Mouse (Mus musculus): ENCODE data around the gene Nupl2. TPM values are rescaled to one million over a fixed set of nuclear protein-coding genes. Genes with fewer than 3 reads are reported as not detected.

Gene Nupl2
- total and polyA plus RNA-seq, 2 experiments from 2014 or later: 8.9 to 11.0 TPM

DNA sequence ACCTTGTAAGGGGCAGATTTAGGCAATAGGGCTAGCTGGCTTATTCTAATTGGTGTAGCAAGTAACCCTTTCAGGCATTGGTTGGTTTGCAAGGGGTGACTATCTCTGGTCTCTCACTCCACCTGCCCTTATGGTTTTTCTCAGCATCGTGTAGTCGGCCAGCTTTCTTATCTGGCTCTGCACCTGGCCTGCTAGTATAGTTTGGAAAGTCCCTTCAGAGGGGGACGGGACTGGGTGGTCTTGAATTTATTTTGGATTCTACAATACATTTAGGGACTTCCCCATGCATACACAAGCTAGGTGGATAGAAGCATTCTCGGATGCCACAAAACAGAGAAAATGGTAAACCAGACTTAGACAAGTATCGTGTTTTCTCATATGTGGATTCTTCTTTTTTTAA is 17.8 kb upstream of the Nupl2 start:
- Histone ChIP-seq H3K4me2 (ENCODE audit: low read depth) (no peak overlapping the region), H3K4me1 (ENCODE audit: insufficient read depth) (no peaks in the 10 kb centered on the region), H3K36me3 (ENCODE audit: insufficient read depth) (peaks cover 72% of the 10 kb centered on the region), H3K9me3 (ENCODE audit: low read length) (no peaks in the 10 kb centered on the region), H3K9ac (no peak overlapping the region), H3K27me3 (ENCODE audit: insufficient read depth, low read length) (no peaks in the 10 kb centered on the region), H3K27ac (ENCODE audit: low read depth, low read length) (no peak overlapping the region), H3K4me3 (ENCODE audit: low read depth, low read length) (no peak overlapping the region)
- no peak for ATAC-seq
- no peak for DNase-seq
- TF ChIP-seq CTCF (IDR thresholded peaks at IDR 0.05; ENCODE audit: low read depth): no peak
- WGBS: 95% methylated on average over 5 of the region's 5 CpGs

DNA sequence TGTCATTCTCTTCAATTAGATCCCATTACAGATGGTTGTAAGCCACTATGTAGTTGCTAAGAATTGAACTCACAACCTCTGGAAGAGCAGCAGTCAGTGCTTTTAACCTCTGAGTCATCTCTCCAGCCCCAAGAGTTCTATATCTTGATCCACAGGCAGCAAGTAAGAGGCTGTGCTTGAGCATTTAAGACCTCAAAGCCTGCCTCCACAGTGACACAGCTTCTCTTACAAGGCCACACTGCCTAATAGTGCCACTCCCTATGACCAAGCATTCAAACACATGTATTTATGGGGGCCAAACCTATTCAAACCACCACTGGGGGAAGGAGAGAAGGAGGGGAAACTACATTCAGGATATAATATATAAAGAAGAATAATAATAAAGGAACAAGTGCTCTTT is 12.6 kb upstream of the Nupl2 start:
- Histone ChIP-seq H3K9ac (no peak overlapping the region), H3K4me2 (ENCODE audit: low read depth) (no peak overlapping the region), H3K4me3 (ENCODE audit: low read depth, low read length) (no peak overlapping the region), H3K36me3 (ENCODE audit: insufficient read depth) (peaks cover 54% of the 10 kb centered on the region), H3K27me3 (ENCODE audit: insufficient read depth, low read length) (no peaks in the 10 kb centered on the region), H3K9me3 (ENCODE audit: low read length) (no peaks in the 10 kb centered on the region), H3K27ac (ENCODE audit: low read depth, low read length) (no peak overlapping the region), H3K4me1 (ENCODE audit: insufficient read depth) (no peaks in the 10 kb centered on the region)
- DNase-seq: no peak
- no peak for ATAC-seq
- TF ChIP-seq CTCF (IDR thresholded peaks at IDR 0.05; ENCODE audit: low read depth): no peak

DNA sequence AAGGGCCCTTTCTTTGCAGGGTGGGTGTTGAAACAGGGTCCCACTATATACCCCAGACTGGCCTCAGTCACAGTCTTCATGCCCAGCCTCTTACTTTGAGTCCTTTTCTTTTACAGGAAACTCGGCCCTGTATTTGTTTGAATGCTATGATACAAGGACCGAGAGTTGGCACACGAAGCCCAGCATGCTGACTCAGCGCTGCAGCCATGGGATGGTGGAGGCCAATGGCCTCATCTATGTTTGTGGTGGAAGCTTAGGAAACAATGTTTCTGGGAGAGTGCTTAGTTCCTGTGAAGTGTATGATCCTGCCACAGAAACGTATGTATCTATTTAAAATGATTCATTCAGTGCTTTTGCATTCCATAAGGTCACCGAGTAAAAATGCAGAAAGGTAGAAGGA is 8.0 kb upstream of the Nupl2 start:
- no peaks in the 10 kb centered on the region for H3K27me3 ChIP-seq (ENCODE audit: insufficient read depth, low read length)
- no peak overlapping the region for H3K27ac ChIP-seq (ENCODE audit: low read depth, low read length)
- H3K9ac ChIP-seq: no peak overlapping the region
- ATAC-seq (no peak), DNase-seq (no peak)
- 93% methylated on average over 6 of the region's 6 CpGs for WGBS
- TF ChIP-seq CTCF (IDR thresholded peaks at IDR 0.05; ENCODE audit: low read depth): no peak
- H3K4me1 ChIP-seq (ENCODE audit: insufficient read depth): no peaks in the 10 kb centered on the region
- H3K4me2 ChIP-seq (ENCODE audit: low read depth): no peak overlapping the region
- no peak overlapping the region for H3K4me3 ChIP-seq (ENCODE audit: low read depth, low read length)
- H3K9me3 ChIP-seq (ENCODE audit: low read length): no peaks in the 10 kb centered on the region
- H3K36me3 ChIP-seq (ENCODE audit: insufficient read depth): peaks cover 41% of the 10 kb centered on the region

DNA sequence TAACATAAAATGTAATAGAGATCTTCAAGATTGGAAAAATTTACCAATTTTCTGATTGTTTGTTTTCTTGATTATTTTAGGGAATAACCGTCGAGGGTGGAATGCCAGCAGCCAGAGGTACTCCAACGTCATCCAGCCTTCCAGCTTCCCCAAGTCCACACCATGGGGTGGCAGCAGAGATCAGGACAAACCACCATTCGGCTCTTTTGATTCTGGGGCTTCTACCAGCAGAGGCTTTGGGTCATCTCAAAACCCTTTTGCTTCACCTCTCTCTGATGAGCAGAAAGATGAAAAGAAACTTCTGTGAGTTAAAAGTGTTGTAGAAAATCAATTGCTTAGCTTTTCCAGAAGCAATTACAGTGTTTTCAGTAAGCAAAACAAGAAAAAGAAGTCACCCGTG is 2.5 kb downstream of the Nupl2 start:
- peak; percentile 60 for TF ChIP-seq CTCF (IDR thresholded peaks at IDR 0.05; ENCODE audit: low read depth)
- H3K4me2 ChIP-seq (ENCODE audit: low read depth): no peak overlapping the region
- no peak for ATAC-seq
- H3K9me3 ChIP-seq (ENCODE audit: low read length): no peaks in the 10 kb centered on the region
- peaks cover 14% of the 10 kb centered on the region for H3K36me3 ChIP-seq (ENCODE audit: insufficient read depth)
- H3K4me1 ChIP-seq (ENCODE audit: insufficient read depth): no peaks in the 10 kb centered on the region; the same call in 1 of the 2 replicates
- 53% methylated on average over 5 of the region's 5 CpGs for WGBS
- DNase-seq: peak; percentile 36
- H3K4me3 ChIP-seq (ENCODE audit: low read depth, low read length): no peak overlapping the region
- no peak overlapping the region for H3K27ac ChIP-seq (ENCODE audit: low read depth, low read length)
- no peaks in the 10 kb centered on the region for H3K27me3 ChIP-seq (ENCODE audit: insufficient read depth, low read length)
- H3K9ac ChIP-seq: no peak overlapping the region

DNA sequence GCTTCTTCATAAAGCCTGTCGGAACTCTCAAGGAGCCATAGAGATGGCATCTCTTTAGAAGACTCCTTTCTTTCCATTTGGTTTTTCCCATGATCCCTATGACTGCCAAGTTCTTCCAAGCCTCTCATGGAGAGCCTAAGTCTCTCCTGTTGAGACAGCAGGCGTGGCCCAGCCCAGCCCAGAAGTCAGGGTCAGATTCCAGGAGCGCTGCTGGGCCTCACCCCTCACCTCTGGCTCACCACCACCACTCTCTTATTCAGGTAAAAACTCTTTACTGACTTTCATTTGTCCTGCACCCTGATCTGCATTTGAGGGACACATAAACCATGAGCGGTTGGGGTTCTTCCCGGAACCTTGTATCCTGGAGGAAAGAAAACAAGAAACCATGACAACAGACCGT is 5.1 kb downstream of the Nupl2 start:
- ATAC-seq (no peak), DNase-seq (no peak)
- Histone ChIP-seq H3K4me2 (ENCODE audit: low read depth) (no peak overlapping the region), H3K36me3 (ENCODE audit: insufficient read depth) (peaks cover 20% of the 10 kb centered on the region), H3K27ac (ENCODE audit: low read depth, low read length) (no peak overlapping the region), H3K27me3 (ENCODE audit: insufficient read depth, low read length) (no peaks in the 10 kb centered on the region), H3K4me1 (ENCODE audit: insufficient read depth) (no peaks in the 10 kb centered on the region; the same call in 1 of the 2 replicates), H3K4me3 (ENCODE audit: low read depth, low read length) (no peak overlapping the region), H3K9me3 (ENCODE audit: low read length) (no peaks in the 10 kb centered on the region), H3K9ac (no peak overlapping the region)
- no peak for TF ChIP-seq CTCF (IDR thresholded peaks at IDR 0.05; ENCODE audit: low read depth)
- 95% methylated on average over 6 of the region's 6 CpGs for whole genome bisulfite sequencing

DNA sequence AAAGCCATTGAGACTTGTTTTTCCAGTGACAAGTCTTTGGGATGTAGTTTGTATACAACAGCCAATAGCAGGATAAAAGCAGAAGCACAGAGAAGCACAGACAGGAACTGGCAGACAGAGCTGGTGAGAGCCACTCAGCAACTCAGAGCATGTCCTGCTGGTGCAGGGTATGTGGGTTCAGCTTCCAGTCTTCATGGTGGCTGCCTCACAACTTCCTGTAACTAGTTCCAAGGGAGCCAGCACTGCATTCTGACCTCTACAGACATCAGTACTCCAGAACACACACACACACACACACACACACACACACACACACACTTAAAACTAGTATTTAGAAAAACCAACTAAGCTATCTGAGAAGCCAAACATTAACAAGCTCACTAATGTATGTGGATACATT is 7.3 kb downstream of the Nupl2 start:
- no peak overlapping the region for H3K4me3 ChIP-seq (ENCODE audit: low read depth, low read length)
- H3K9me3 ChIP-seq (ENCODE audit: low read length): no peaks in the 10 kb centered on the region
- DNase-seq (no peak), ATAC-seq (no peak)
- H3K27me3 ChIP-seq (ENCODE audit: insufficient read depth, low read length): no peaks in the 10 kb centered on the region
- H3K4me2 ChIP-seq (ENCODE audit: low read depth): no peak overlapping the region
- no peak overlapping the region for H3K9ac ChIP-seq
- no peak overlapping the region for H3K27ac ChIP-seq (ENCODE audit: low read depth, low read length)
- TF ChIP-seq CTCF (IDR thresholded peaks at IDR 0.05; ENCODE audit: low read depth): no peak
- no peaks in the 10 kb centered on the region for H3K4me1 ChIP-seq (ENCODE audit: insufficient read depth)
- H3K36me3 ChIP-seq (ENCODE audit: insufficient read depth): peaks cover 24% of the 10 kb centered on the region

DNA sequence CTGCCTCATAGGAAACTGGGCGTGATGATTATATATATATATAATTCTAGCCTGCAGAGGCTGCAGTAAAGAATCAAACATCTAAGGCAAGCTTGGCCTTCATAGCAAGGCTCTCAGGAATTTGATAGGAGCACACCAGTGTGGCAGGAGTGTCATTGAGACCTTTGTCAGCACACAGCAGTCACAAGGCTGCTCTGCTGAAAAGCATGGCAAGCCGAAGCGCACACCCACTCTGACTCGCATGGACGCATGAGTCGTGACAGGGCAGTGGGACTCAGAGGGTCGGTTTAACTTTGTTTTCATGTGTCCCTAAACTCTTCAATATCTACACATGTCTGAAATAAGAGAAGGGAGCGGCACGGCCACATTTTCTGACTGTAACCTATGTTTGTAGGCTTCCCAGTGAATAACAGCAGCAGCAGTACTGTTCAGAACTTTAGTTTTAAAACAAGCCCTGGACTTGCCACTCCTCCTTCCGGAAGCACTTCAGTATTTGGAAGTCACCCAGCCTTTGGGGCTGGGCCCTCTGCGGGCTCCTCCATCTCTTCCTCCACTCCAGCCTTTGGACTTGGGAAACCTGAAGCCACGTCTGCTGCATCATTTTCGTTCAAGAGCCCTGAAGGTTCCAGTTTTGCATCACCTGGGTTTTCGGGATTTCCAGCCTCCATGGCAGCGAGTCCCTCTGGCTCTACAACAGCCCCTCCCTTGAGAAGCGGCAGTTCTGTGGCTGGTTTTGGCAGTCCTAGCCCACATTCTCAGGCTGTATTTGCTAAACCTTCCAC is 16.9 kb downstream of the Nupl2 start:
- TF ChIP-seq CTCF (IDR thresholded peaks at IDR 0.05; ENCODE audit: low read depth): no peak
- no peaks in the 10 kb centered on the region for H3K4me1 ChIP-seq (ENCODE audit: insufficient read depth)
- H3K27me3 ChIP-seq (ENCODE audit: insufficient read depth, low read length): no peaks in the 10 kb centered on the region
- no peak for DNase-seq
- ATAC-seq: no peak
- no peak overlapping the region for H3K27ac ChIP-seq (ENCODE audit: low read depth, low read length)
- peaks cover 57% of the 10 kb centered on the region for H3K36me3 ChIP-seq (ENCODE audit: insufficient read depth)
- peaks cover 4% of the 10 kb centered on the region; the same call in 1 of the 2 replicates for H3K9me3 ChIP-seq (ENCODE audit: low read length)
- WGBS: 93% methylated on average over 16 of the region's 16 CpGs
- H3K9ac ChIP-seq: no peak overlapping the region
- no peak overlapping the region for H3K4me2 ChIP-seq (ENCODE audit: low read depth)
- H3K4me3 ChIP-seq (ENCODE audit: low read depth, low read length): no peak overlapping the region

Data from forebrain, postnatal 0 days (tissue).